Mouse (Mus musculus) heart, embryonic 14.5 days (tissue): ENCODE results near the gene Cmtr1. TPM values are rescaled to one million over a fixed set of nuclear protein-coding genes. Genes with fewer than 3 reads are reported as not detected.
"Not testable (repeated sequence)": the region's sequence is repeated elsewhere in the genome, so short reads cannot be mapped to it uniquely, and the experiment has no call there.

Experiments
- ATAC-seq: fragments of 200-750 bp; cut with Nextera tagmentation; 2 replicates; pipeline ENCODE4 v1.8.0; 2017; ENCODE audit warnings: low read depth, moderate TSS enrichment; ENCODE audit not compliant: insufficient number of reproducible peaks, insufficient read depth, low FRiP score
- H3K27ac ChIP-seq, 2 experiments: fragments of 200-500 bp in 1 of 2; fragments of 300-500 bp in 1 of 2; sonication (generic) in 1 of 2; replicated peaks in 1 of 2; 2 replicates each; pipeline ENCODE4 v1.5.1; 2012 to 2014; ENCODE audit warnings: low read depth in 2 of 2, low read length in 2 of 2, control low read depth in 1 of 2, mild to moderate bottlenecking in 1 of 2, mixed read lengths in 1 of 2; ENCODE audit not compliant: control insufficient read depth in 1 of 2, insufficient read depth in 1 of 2
- H3K27me3 ChIP-seq: fragments of 300-500 bp; sonication (generic); 2 replicates; pipeline ENCODE4 v1.6.1; 2014; ENCODE audit warnings: mild to moderate bottlenecking, low read length, control low read depth; ENCODE audit not compliant: control insufficient read depth, insufficient read depth
- H3K36me3 ChIP-seq: fragments of 300-500 bp; sonication (generic); 2 replicates; pipeline ENCODE4 v1.6.1; 2014; ENCODE audit warnings: mild to moderate bottlenecking, control low read depth, low read length, mixed read lengths; ENCODE audit not compliant: control insufficient read depth, insufficient read depth
- H3K4me1 ChIP-seq, 2 experiments: fragments of 200-500 bp in 1 of 2; fragments of 300-500 bp in 1 of 2; sonication (generic) in 1 of 2; 2 replicates each; pipeline ENCODE4 v1.6.1; 2012 to 2014; ENCODE audit warnings: low read length in 2 of 2, control low read depth in 1 of 2, mixed read lengths in 1 of 2; ENCODE audit not compliant: control insufficient read depth in 2 of 2, insufficient read depth in 2 of 2
- H3K4me2 ChIP-seq: fragments of 300-500 bp; sonication (generic); 2 replicates; pipeline ENCODE4 v1.6.1; 2014; ENCODE audit warnings: mild to moderate bottlenecking, low read length
- H3K4me3 ChIP-seq, 2 experiments: fragments of 200-500 bp in 1 of 2; fragments of 300-500 bp in 1 of 2; sonication (generic) in 1 of 2; 2 replicates each; pipeline ENCODE4 v1.5.1; 2012 to 2014; ENCODE audit warnings: low read length in 2 of 2, mild to moderate bottlenecking in 2 of 2, control low read depth in 1 of 2, low read depth in 1 of 2, moderate library complexity in 1 of 2; ENCODE audit not compliant: control insufficient read depth in 1 of 2, insufficient read depth in 1 of 2
- H3K9ac ChIP-seq: fragments of 300-500 bp; sonication (generic); 2 replicates; pipeline ENCODE4 v1.6.1; 2014; ENCODE audit warnings: mild to moderate bottlenecking, low read length
- H3K9me3 ChIP-seq: fragments of 300-500 bp; sonication (generic); 2 replicates; pipeline ENCODE4 v1.6.1; 2016; ENCODE audit warnings: low read length, control low read depth; ENCODE audit not compliant: control insufficient read depth
- WGBS: fragments of 180-500 bp; shearing (Covaris S2); extraction: QIAGEN DNeasy Blood & Tissue Kit; methylation state at CpG from one replicate; pipeline ENCODE4 v1.1.7; 2014; 5-methylcytosine and 5-hydroxymethylcytosine counted together
- polyA plus RNA-seq: library from polyadenylated mRNA; unstranded; fragments of >200 nt; fragmentation: Nextera tagmentation; extraction: Ambion mirVana; gene quantifications from 2 replicates; pipeline ENCODE4 v1.2.1, GENCODE M21; 2014

Cmtr1 gene
- polyA plus RNA-seq, 1 experiment from 2014 or later = 81.3 TPM

DNA sequence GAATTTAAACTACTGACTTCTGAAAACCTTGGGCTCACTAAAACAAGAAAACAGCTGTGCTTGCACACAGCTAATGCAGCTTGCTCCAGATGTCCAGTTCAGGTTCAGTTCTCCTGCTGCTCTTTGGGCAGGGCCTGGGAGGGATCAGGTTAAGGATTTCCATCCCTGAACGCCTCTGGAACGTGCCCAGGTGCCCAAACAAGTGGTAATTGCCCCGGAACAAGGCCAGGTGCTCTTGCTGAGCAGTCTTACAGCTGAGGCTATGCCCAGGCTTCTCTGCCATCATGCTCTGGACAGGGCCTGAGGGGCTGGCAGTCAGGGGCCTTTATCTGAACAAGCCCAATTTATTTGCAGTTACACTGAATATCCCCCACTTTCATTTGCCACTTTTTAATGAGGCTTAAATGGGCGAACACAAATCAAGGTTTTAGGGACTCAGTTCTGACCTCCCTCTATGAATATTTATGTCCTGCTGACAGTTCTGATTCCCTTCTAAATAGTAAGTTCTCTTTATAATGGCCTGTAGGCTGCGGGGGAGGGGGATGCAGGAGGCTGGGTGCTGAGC lies 46.7 kb downstream of the Cmtr1 start:
- Histone ChIP-seq H3K27ac (no peak overlapping the region), H3K9ac (no peak overlapping the region), H3K27me3 (no peaks in the 10 kb centered on the region), H3K36me3 (peaks cover 27% of the 10 kb centered on the region), H3K4me1 (peaks cover 42 to 46% of the 10 kb centered on the region in 2 experiments), H3K4me3 (no peak overlapping the region), H3K9me3 (no peaks in the 10 kb centered on the region), H3K4me2 (no peak overlapping the region)
- WGBS = 80% methylated on average over 5 of the region's 5 CpGs
- no peak for ATAC-seq

- Histone ChIP-seq H3K27ac (no peak overlapping the region), H3K36me3 (peaks cover 10% of the 10 kb centered on the region), H3K9ac (peak overlapping the region; percentile 57; the same call in 1 of the 2 replicates), H3K9me3 (no peaks in the 10 kb centered on the region), H3K4me1 (peaks cover 42 to 49% of the 10 kb centered on the region in 2 experiments), H3K4me3 (no peak overlapping the region), H3K4me2 (no peak overlapping the region), H3K27me3 (no peaks in the 10 kb centered on the region)
- WGBS = 58% methylated on average over 5 of the region's 5 CpGs
- 0 out of 2 replicates have a peak, but pooled peaks have one; percentile 19 for ATAC-seq
These were observed 48.4 kb downstream of the Cmtr1 start for GRCm38 (mm10) chr17:29708783-29709182.

DNA sequence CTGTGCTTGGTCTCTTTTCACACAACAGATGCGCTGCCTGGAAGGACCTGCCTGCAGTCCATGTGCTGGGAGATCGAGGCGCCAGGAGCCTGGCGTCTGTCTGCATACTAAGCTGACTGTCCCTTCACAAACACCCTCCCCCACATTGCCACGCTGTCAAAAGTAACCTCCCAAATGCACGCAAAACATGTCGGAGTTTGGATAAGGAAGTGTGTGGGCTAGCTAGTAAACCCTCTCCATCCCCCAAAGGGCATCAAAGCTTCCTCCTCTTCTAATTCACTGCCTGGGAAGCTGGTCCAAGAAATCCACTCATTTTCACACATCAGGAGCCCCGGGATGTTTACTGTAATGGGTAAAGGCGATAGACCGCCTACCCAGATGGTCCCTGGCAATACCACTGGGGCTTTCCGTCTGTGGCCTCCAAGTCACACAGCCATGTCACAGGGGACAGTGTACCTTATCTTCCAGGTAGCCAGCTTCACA lies 50.2 kb downstream of the Cmtr1 start:
- Histone ChIP-seq H3K4me1 (peaks cover 42 to 49% of the 10 kb centered on the region in 2 experiments), H3K27ac (peak overlapping the region; percentile 10 to 39; a peak in 2 of 4 replicates), H3K9me3 (no peaks in the 10 kb centered on the region), H3K36me3 (no peaks in the 10 kb centered on the region; the same call in 1 of the 2 replicates), H3K4me3 (no peak overlapping the region), H3K9ac (peak overlapping the region; percentile 17; the same call in 1 of the 2 replicates), H3K4me2 (0 out of 2 replicates have a peak overlapping the region, but pooled peaks have one; percentile 3), H3K27me3 (no peaks in the 10 kb centered on the region)
- ATAC-seq = no peak
- 41% methylated on average over 11 of the region's 11 CpGs for WGBS

DNA sequence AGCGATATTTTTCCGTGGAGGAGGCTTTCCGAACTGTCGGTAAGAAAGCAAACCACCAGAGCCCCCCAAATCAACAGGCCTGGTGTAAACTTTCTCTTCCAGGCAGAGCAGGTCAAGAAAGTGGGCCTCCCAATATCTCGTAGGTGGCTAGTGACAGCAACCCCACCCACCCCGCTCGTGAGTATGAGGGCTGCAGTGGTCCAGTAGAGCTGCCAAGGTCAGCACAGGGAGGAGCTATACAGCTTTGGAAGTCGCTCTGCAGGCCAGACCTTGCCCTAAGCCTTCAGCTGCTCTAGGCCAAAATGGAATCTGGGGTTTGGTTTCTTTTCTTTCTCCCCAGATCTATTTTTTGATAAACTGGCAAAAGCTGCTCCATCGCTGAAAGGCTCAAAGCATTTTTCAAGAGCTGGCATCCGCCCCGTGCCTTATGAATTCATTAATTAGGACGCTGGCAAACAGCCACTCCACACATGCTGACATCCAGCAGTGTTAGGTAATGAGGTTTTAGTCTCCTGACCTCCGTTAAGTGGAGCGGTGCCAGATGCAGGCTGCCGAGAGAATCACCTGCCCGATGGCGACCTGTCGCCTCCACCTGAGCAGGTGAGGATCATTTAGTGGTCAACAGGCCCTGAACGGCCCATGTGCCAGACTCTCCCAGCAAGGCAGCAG lies 50.8 kb downstream of the Cmtr1 start:
- peaks cover 43 to 48% of the 10 kb centered on the region in 2 experiments for H3K4me1 ChIP-seq
- H3K36me3 ChIP-seq = no peaks in the 10 kb centered on the region; the same call in 1 of the 2 replicates
- ATAC-seq = no peak
- H3K9ac ChIP-seq = peak overlapping the region; percentile 17; the same call in 1 of the 2 replicates
- H3K4me2 ChIP-seq = peak overlapping the region; percentile 3; the same call in 1 of the 2 replicates
- WGBS = 56% methylated on average over 19 of the region's 19 CpGs
- H3K27ac ChIP-seq = peak overlapping the region; percentile 10 to 39; a peak in 2 of 4 replicates
- H3K27me3 ChIP-seq = no peaks in the 10 kb centered on the region
- no peaks in the 10 kb centered on the region for H3K9me3 ChIP-seq
- no peak overlapping the region for H3K4me3 ChIP-seq

DNA sequence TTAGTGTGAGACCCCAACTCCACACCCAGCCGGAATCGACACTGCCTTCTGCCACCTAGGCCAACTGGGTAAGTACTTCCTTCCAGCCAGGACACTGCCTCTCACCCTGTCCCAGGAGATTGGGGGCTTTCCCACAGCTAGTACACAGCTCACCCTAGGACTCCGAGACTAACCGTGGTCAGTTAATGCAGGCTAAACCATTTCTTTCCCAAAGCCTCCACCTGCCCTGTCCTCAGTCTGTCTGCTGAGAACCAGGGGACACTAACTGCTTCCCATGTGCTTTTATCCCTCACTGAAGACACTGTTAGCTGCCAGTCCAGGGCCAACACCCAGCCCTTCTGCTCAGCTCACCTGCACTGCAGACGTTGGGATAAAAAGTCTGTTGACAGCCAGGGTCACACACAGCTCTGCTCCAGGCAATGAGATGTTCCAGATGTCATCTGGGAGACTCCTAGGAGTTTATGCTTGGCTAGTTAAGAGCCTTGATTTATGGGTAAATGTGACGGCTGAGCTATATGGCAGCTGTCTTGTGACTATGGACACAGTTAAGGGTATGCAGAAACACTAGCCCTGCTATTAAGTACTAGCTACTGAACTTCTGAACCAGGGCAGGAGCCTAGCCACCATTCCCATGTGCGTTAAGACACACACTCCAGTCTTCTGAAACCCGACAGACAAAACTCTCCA lies 51.5 kb downstream of the Cmtr1 start:
- no peaks in the 10 kb centered on the region for H3K9me3 ChIP-seq
- H3K9ac ChIP-seq = 0 out of 2 replicates have a peak overlapping the region, but pooled peaks have one; percentile 17
- H3K4me1 ChIP-seq = peaks cover 39 to 49% of the 10 kb centered on the region in 2 experiments
- H3K27me3 ChIP-seq = no peaks in the 10 kb centered on the region
- no peak overlapping the region for H3K4me2 ChIP-seq
- H3K4me3 ChIP-seq = no peak overlapping the region
- ATAC-seq = no peak
- H3K27ac ChIP-seq = peak overlapping the region in 1 of 2 experiments; percentile 39; a peak in 1 of 4 replicates
- 52% methylated on average over 8 of the region's 8 CpGs for WGBS
- H3K36me3 ChIP-seq = no peaks in the 10 kb centered on the region; the same call in 1 of the 2 replicates

DNA sequence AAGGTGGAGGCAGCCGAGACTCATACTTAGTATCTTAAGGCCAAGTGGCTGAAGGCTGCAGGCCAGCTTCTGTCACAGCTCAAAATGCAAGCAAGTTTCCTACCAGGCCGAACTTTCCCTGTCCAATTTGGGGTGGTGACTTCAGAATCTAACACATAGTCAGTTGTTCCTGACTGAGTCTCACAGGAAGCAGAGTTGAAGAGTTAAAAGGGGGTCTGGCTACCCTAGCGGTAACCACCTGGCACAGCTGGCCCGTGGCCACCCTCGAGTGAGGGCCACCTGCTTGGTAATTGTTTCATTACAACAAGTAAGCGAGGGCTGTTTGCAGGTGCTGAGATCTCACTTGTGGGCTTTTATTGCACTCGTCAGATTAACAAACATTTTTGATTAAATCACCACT lies 52.2 kb downstream of the Cmtr1 start:
- no peak for ATAC-seq
- Histone ChIP-seq H3K9ac (no peak overlapping the region), H3K4me3 (no peak overlapping the region), H3K27ac (no peak overlapping the region), H3K36me3 (no peaks in the 10 kb centered on the region; the same call in 1 of the 2 replicates), H3K27me3 (no peaks in the 10 kb centered on the region), H3K4me2 (no peak overlapping the region), H3K4me1 (peaks cover 41 to 53% of the 10 kb centered on the region in 2 experiments), H3K9me3 (no peaks in the 10 kb centered on the region)
- 77% methylated on average over 7 of the region's 7 CpGs for WGBS

GRCm38 (mm10) chr17:29713734-29714133 lies 53.3 kb downstream of the Cmtr1 start:
- 88% methylated on average over 4 of the region's 4 CpGs for WGBS
- H3K9me3 ChIP-seq, H3K4me2 ChIP-seq, H3K27ac ChIP-seq, H3K9ac ChIP-seq, H3K27me3 ChIP-seq, H3K36me3 ChIP-seq, H3K4me3 ChIP-seq, ATAC-seq: not testable (repeated sequence)
- peaks cover 38 to 48% of the 10 kb centered on the region in 2 experiments for H3K4me1 ChIP-seq
